Mouse (Mus musculus) heart, embryonic 13.5 days (tissue): ENCODE measurements around the gene Icam5. TPM values are rescaled to one million over a fixed set of nuclear protein-coding genes. Genes with fewer than 3 reads are reported as not detected.
"Not testable (repeated sequence)": the region's sequence is repeated elsewhere in the genome, so short reads cannot be mapped to it uniquely, and the experiment has no call there.

Experiments
- ATAC-seq: fragments of 200-750 bp; cut with Nextera tagmentation; 2 replicates; pipeline ENCODE4 v1.8.0; 2017; ENCODE audit warnings: moderate TSS enrichment; ENCODE audit not compliant: insufficient number of reproducible peaks, low FRiP score, low TSS enrichment; ENCODE audit errors: extremely low read depth
- H3K27ac ChIP-seq: fragments of 300-500 bp; sonication (generic); replicated peaks from 2 replicates; pipeline ENCODE4 v1.5.1; 2015; ENCODE audit warnings: moderate library complexity, mild to moderate bottlenecking, inconsistent platforms
- H3K27me3 ChIP-seq: fragments of 300-500 bp; sonication (generic); replicated peaks from 2 replicates; pipeline ENCODE4 v1.6.1; 2015; ENCODE audit warnings: mild to moderate bottlenecking, inconsistent platforms
- H3K36me3 ChIP-seq: fragments of 300-500 bp; sonication (generic); 2 replicates; pipeline ENCODE4 v1.6.1; 2015; ENCODE audit warnings: mild to moderate bottlenecking, inconsistent platforms
- H3K4me1 ChIP-seq: fragments of 300-500 bp; sonication (generic); 2 replicates; pipeline ENCODE4 v1.6.1; 2015; ENCODE audit warnings: inconsistent platforms
- H3K4me2 ChIP-seq: fragments of 300-500 bp; sonication (generic); 2 replicates; pipeline ENCODE4 v1.6.1; 2015; ENCODE audit warnings: inconsistent platforms, mild to moderate bottlenecking, moderate library complexity
- H3K4me3 ChIP-seq: fragments of 300-500 bp; sonication (generic); 2 replicates; pipeline ENCODE4 v1.5.1; 2015; ENCODE audit warnings: moderate library complexity, mild to moderate bottlenecking, inconsistent platforms
- H3K9ac ChIP-seq: fragments of 300-500 bp; sonication (generic); 2 replicates; pipeline ENCODE4 v1.6.1; 2015; ENCODE audit warnings: inconsistent platforms, mild to moderate bottlenecking, moderate library complexity
- H3K9me3 ChIP-seq: fragments of 300-500 bp; sonication (generic); 2 replicates; pipeline ENCODE4 v1.6.1; 2016; ENCODE audit warnings: inconsistent platforms
- WGBS: fragments of 180-500 bp; shearing (Covaris S2); methylation state at CpG from one replicate; pipeline ENCODE4 v1.1.7; 2015; ENCODE audit warnings: mixed read lengths; 5-methylcytosine and 5-hydroxymethylcytosine counted together
- polyA plus RNA-seq: library from polyadenylated mRNA; unstranded; fragments of >200 nt; fragmentation: Nextera tagmentation; extraction: Ambion mirVana; gene quantifications from 2 replicates; pipeline ENCODE4 v1.2.1, GENCODE M21; 2015

Icam5 gene
- polyA plus RNA-seq, 1 experiment from 2014 or later: 0.04 TPM

- Histone ChIP-seq H3K4me3 (peak overlapping the region; percentile 43; the same call in 1 of the 2 replicates), H3K9ac (peak overlapping the region; percentile 37; the same call in 1 of the 2 replicates), H3K27ac (no peak overlapping the region), H3K4me2 (peak overlapping the region; percentile 70), H3K27me3 (peaks cover 98% of the 10 kb centered on the region), H3K36me3 (no peaks in the 10 kb centered on the region), H3K4me1 (peaks cover 57% of the 10 kb centered on the region), H3K9me3 (no peaks in the 10 kb centered on the region)
- no peak for ATAC-seq
- 7% methylated on average over 20 of the region's 20 CpGs for WGBS
Observed at GRCm38 (mm10) chr9:21036161-21036560, 4.3 kb downstream of the Icam5 start.

GRCm38 (mm10) chr9:21036666-21037065 is 4.8 kb downstream of the Icam5 start:
- Histone ChIP-seq H3K36me3 (no peaks in the 10 kb centered on the region), H3K4me3 (peak overlapping the region; percentile 43), H3K4me2 (peak overlapping the region; percentile 70), H3K9ac (peak overlapping the region; percentile 69; the same call in 1 of the 2 replicates), H3K4me1 (peaks cover 55% of the 10 kb centered on the region), H3K27me3 (peaks cover 93% of the 10 kb centered on the region), H3K9me3 (no peaks in the 10 kb centered on the region), H3K27ac (no peak overlapping the region)
- no peak for ATAC-seq
- 5% methylated on average over 22 of the region's 22 CpGs for WGBS

DNA sequence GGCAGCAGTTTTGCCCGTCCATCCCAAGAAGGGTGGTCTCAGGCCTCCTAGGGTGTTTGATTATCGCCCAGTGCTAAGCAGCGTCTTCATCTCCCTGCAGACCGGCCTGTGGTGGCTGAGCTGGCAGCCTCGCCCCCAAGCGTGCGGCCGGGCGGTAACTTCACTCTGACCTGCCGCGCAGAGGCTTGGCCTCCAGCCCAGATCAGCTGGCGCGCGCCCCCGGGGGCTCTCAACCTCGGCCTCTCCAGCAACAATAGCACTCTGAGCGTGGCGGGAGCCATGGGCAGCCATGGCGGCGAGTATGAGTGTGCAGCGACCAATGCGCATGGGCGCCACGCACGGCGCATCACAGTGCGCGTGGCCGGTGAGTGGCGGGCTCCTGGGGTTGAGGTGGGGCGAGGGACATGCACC is 5.6 kb downstream of the Icam5 start:
- peak overlapping the region; percentile 69 for H3K9ac ChIP-seq
- H3K27ac ChIP-seq: no peak overlapping the region
- H3K4me1 ChIP-seq: peaks cover 46% of the 10 kb centered on the region
- peak; percentile 32; the same call in 1 of the 2 replicates for ATAC-seq
- peak overlapping the region; percentile 43 for H3K4me3 ChIP-seq
- 2% methylated on average over 31 of the region's 31 CpGs for WGBS
- H3K36me3 ChIP-seq: no peaks in the 10 kb centered on the region
- peak overlapping the region; percentile 70 for H3K4me2 ChIP-seq
- peaks cover 85% of the 10 kb centered on the region for H3K27me3 ChIP-seq
- no peaks in the 10 kb centered on the region for H3K9me3 ChIP-seq

DNA sequence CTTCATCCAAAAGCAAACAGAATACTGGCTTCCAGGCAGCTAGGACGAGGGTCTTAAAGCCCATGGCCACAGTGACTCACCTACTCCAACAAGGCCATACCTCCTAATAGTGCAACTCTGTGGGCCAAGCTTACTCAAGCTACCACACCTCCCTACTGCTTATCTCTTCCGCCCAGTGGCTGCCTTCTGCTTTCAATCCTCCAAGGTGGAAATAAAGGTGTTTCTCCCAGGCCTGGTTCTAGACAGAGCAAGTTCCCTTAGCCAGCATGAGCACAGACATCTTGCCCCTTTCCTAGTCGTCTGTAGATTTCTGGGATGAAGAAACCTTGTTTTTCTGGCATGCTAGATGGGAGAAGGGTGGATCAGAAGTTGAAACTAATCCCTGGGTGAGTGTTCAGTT is 7.9 kb downstream of the Icam5 start:
- H3K9me3 ChIP-seq: no peaks in the 10 kb centered on the region
- WGBS: 70% methylated on average over 3 of the region's 3 CpGs
- peaks cover 62% of the 10 kb centered on the region for H3K27me3 ChIP-seq
- H3K4me1 ChIP-seq: peaks cover 30% of the 10 kb centered on the region
- no peak overlapping the region for H3K9ac ChIP-seq
- no peak overlapping the region for H3K4me2 ChIP-seq
- H3K27ac ChIP-seq: no peak overlapping the region
- no peak for ATAC-seq
- no peaks in the 10 kb centered on the region for H3K36me3 ChIP-seq
- H3K4me3 ChIP-seq: no peak overlapping the region

DNA sequence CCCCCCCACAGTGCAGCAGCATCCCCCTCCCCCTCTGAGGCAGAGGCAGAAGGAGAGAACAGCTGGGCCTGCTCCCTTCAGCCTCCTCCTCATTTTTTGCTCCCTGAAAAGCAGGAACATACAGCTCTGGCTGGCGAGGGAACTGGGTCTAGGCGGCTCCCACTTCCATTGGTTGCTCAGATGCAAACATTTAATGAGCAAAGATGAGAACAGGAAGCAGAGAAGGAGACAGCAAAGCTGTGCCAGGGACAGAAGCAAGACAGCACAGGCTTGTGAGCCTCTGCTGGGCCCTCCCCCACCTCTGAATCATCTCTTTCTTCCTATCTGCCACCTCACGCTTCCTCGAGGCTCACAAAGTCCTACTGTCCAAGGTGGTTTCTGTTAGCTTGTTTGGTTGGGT is 9.4 kb downstream of the Icam5 start:
- no peak overlapping the region for H3K4me3 ChIP-seq
- no peak overlapping the region for H3K27ac ChIP-seq
- 54% methylated on average over 4 of the region's 4 CpGs for WGBS
- H3K36me3 ChIP-seq: no peaks in the 10 kb centered on the region
- H3K27me3 ChIP-seq: peaks cover 46% of the 10 kb centered on the region
- ATAC-seq: no peak
- no peaks in the 10 kb centered on the region for H3K9me3 ChIP-seq
- no peak overlapping the region for H3K4me2 ChIP-seq
- H3K9ac ChIP-seq: no peak overlapping the region
- peaks cover 20% of the 10 kb centered on the region for H3K4me1 ChIP-seq

- Histone ChIP-seq H3K4me2 (no peak overlapping the region), H3K9me3 (no peaks in the 10 kb centered on the region), H3K4me3 (no peak overlapping the region), H3K4me1 (0 out of 2 replicates have a peak, but pooled peaks cover 2% of the 10 kb centered on the region), H3K9ac (no peak overlapping the region), H3K27me3 (peaks cover 24% of the 10 kb centered on the region), H3K36me3 (no peaks in the 10 kb centered on the region), H3K27ac (no peak overlapping the region)
- no peak for ATAC-seq
- 69% methylated on average over 4 of the region's 4 CpGs for WGBS
Observed at GRCm38 (mm10) chr9:21043563-21043962, 11.7 kb downstream of the Icam5 start.

- H3K27me3 ChIP-seq: peaks cover 12% of the 10 kb centered on the region
- not testable (repeated sequence) for H3K36me3 ChIP-seq, H3K9me3 ChIP-seq, H3K4me2 ChIP-seq, ATAC-seq, H3K9ac ChIP-seq, H3K27ac ChIP-seq, H3K4me1 ChIP-seq, H3K4me3 ChIP-seq
- 43% methylated on average over 1 of the region's 1 CpGs for WGBS
Observed at GRCm38 (mm10) chr9:21044785-21045184, 12.9 kb downstream of the Icam5 start.

DNA sequence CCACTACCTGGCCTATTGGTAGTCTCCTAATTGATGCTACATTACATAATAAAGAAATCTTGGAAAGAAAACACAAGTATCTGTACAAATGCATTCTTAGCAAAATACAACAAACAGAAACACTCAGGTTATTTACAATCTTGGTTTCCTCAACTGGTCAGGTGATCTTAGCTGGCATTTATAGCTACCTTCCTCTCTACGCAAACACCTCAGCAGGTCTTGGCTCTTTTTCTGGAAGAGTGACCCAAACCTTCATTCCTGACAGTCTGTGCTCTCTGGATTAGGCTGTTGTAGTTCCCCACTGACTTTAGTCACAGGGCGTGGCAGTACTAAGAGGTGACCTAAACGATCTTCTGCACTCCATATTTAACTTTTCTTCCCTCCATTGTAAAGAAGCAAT is 13.4 kb downstream of the Icam5 start:
- H3K9ac ChIP-seq: no peak overlapping the region
- no peak overlapping the region for H3K27ac ChIP-seq
- H3K9me3 ChIP-seq: no peaks in the 10 kb centered on the region
- H3K4me2 ChIP-seq: no peak overlapping the region
- H3K36me3 ChIP-seq: no peaks in the 10 kb centered on the region
- 69% methylated on average over 3 of the region's 3 CpGs for WGBS
- H3K4me3 ChIP-seq: no peak overlapping the region
- H3K4me1 ChIP-seq: 0 out of 2 replicates have a peak, but pooled peaks cover 2% of the 10 kb centered on the region
- peaks cover 10% of the 10 kb centered on the region for H3K27me3 ChIP-seq
- no peak for ATAC-seq

DNA sequence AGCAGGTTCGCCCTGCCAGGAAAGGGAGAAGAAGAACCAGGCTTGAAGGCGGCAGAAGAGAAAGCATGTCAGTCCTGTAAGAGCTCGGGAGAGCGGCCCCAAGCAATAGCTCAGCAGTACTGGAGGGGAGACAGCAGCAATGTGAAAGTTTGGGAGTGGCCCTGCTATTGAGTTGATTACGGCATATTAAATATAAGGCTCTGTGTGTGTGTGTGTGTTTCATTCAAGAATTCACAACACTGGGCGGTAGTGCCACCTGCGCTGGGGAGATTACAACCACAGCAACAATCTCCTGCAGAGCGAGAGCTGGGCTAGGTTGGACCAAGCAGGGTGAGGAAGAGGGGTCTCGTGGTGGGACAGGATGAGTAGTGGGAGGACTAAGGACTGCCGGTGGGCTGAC is 19.7 kb downstream of the Icam5 start:
- Histone ChIP-seq H3K27me3 (peaks cover 21% of the 10 kb centered on the region; the same call in 1 of the 2 replicates), H3K9me3 (no peaks in the 10 kb centered on the region), H3K4me1 (no peaks in the 10 kb centered on the region), H3K9ac (no peak overlapping the region), H3K4me2 (no peak overlapping the region), H3K36me3 (no peaks in the 10 kb centered on the region), H3K4me3 (no peak overlapping the region), H3K27ac (no peak overlapping the region)
- WGBS: 51% methylated on average over 10 of the region's 10 CpGs
- ATAC-seq: no peak

GRCm38 (mm10) chr9:21062928-21063327 is 31.1 kb downstream of the Icam5 start:
- Histone ChIP-seq H3K4me3 (no peak overlapping the region), H3K9me3 (no peaks in the 10 kb centered on the region), H3K9ac (no peak overlapping the region), H3K4me1 (no peaks in the 10 kb centered on the region), H3K4me2 (no peak overlapping the region), H3K27ac (no peak overlapping the region), H3K36me3 (peaks cover 61% of the 10 kb centered on the region), H3K27me3 (no peaks in the 10 kb centered on the region)
- ATAC-seq: no peak
- WGBS: 83% methylated on average over 2 of the region's 2 CpGs

DNA sequence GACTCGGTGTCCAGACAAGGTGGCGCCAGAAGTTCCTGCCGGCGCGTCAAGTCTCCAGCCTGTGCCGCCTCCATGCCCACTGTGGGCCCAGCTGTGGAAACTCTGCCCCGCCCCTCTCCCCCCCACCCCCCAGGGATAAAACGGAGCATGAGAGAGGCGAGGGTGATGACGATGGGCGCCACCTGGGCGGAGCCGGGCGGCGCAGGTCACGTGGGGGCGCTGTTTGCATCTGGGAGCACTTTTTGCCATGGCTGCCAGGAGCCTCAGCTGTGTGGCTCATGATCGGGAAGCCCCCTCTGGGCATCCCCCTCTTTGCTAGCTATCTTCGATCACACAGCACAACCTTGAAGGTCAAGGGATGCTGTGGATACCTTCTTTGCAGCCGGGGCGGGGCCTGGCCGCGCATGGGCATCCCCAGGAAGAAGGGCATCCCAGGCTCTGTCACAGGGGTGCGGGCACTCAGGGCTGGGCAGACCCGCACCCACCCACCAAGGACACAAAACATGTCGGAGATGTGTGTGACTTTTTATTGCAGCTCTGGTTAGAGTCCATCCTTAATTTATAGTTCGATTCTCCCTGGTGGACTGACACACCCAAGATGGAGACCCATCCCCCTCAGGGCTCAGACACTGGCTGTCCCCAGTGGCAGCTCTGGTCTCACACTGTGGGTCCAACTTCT is 35.3 kb downstream of the Icam5 start, which contains the start of gene Zglp1:
Gene Zglp1 (minus strand): TSS at position 88 of the 679 bp plus-strand sequence.
- Histone ChIP-seq H3K9me3 (no peaks in the 10 kb centered on the region), H3K36me3 (peaks cover 87% of the 10 kb centered on the region), H3K27me3 (no peaks in the 10 kb centered on the region), H3K4me1 (peaks cover 6% of the 10 kb centered on the region), H3K9ac (no peak within 1 kb of the TSS), H3K27ac (no peak within 1 kb of the TSS), H3K4me2 (no peak within 1 kb of the TSS), H3K4me3 (no peak within 1 kb of the TSS)
- ATAC-seq: 0 out of 2 replicates have a peak, but pooled peaks have one; percentile 7
- 78% methylated on average over 27 of the region's 27 CpGs for WGBS

DNA sequence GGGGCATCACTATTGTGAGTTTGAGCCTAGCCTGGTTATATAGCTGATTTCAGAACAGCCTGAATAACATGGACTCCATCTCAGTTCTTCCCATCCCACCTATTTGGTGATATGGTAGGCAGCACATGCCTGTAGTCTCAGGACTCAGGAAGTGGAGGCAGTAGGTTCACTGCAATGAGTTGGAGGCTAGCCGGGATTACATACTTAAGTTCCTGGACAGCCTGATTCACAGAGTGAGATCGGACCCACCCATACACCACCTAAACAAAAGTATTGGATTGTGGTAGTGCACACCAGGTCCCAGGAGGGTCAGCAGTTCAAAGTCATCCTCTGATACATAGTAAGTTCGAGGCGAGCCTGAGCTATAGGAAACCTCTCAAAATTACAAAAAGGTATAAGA is 40.8 kb downstream of the Icam5 start:
- Histone ChIP-seq H3K9ac (peak overlapping the region; percentile 92), H3K36me3 (peaks cover 74% of the 10 kb centered on the region), H3K27me3 (no peaks in the 10 kb centered on the region), H3K4me1 (peaks cover 19% of the 10 kb centered on the region), H3K4me2 (peak overlapping the region; percentile 87), H3K27ac (peak overlapping the region; percentile 71), H3K4me3 (peak overlapping the region; percentile 86), H3K9me3 (no peaks in the 10 kb centered on the region)
- no peak for ATAC-seq
- WGBS: 7% methylated on average over 4 of the region's 4 CpGs
